Mouse (Mus musculus) midbrain, postnatal 0 days (tissue): ENCODE results near the gene 4930590J08Rik. TPM values are rescaled to one million over a fixed set of nuclear protein-coding genes. Genes with fewer than 3 reads are reported as not detected.

Source experiments
- ATAC-seq: fragments of 200-750 bp; cut with Nextera tagmentation; 2 replicates; pipeline ENCODE4 v1.8.0; 2017; ENCODE audit warnings: moderate number of reproducible peaks, mild to moderate bottlenecking, moderate TSS enrichment, moderate library complexity; ENCODE audit not compliant: low FRiP score
- DNase-seq: peaks from one replicate; pipeline ENCODE4 v3.0.0-alpha.2; 2015; ENCODE audit warnings: low spot score
- H3K27ac ChIP-seq: fragments of 300-500 bp; sonication (generic); 2 replicates; pipeline ENCODE4 v1.5.1; 2014; ENCODE audit warnings: low read depth, mild to moderate bottlenecking, low read length, mixed read lengths
- H3K27me3 ChIP-seq: fragments of 300-500 bp; sonication (generic); 2 replicates; pipeline ENCODE4 v1.6.1; 2014; ENCODE audit warnings: low read length, control low read depth, mixed read lengths; ENCODE audit not compliant: insufficient read depth
- H3K36me3 ChIP-seq: fragments of 300-500 bp; sonication (generic); 2 replicates; pipeline ENCODE4 v1.6.1; 2014; ENCODE audit warnings: low read length, control low read depth, mixed read lengths; ENCODE audit not compliant: insufficient read depth
- H3K4me1 ChIP-seq: fragments of 300-500 bp; sonication (generic); 2 replicates; pipeline ENCODE4 v1.6.1; 2014; ENCODE audit warnings: mild to moderate bottlenecking, control low read depth, antibody characterized with exemption, low read length, mixed read lengths; ENCODE audit not compliant: insufficient read depth
- H3K4me2 ChIP-seq: fragments of 300-500 bp; sonication (generic); 2 replicates; pipeline ENCODE4 v1.6.1; 2014; ENCODE audit warnings: low read depth, mild to moderate bottlenecking, low read length, mixed read lengths; ENCODE audit not compliant: poor library complexity, severe bottlenecking
- H3K4me3 ChIP-seq: fragments of 300-500 bp; sonication (generic); 2 replicates; pipeline ENCODE4 v1.5.1; 2014; ENCODE audit warnings: low read depth, mild to moderate bottlenecking, low read length, moderate library complexity
- H3K9ac ChIP-seq: fragments of 300-500 bp; sonication (generic); replicated peaks from 2 replicates; pipeline ENCODE4 v1.6.1; 2014; ENCODE audit warnings: mild to moderate bottlenecking, low read length, moderate library complexity, mixed read lengths; ENCODE audit not compliant: poor library complexity, severe bottlenecking
- H3K9me3 ChIP-seq: fragments of 300-500 bp; sonication (generic); 2 replicates; pipeline ENCODE4 v1.6.1; 2016; ENCODE audit warnings: low read length, control low read depth
- CTCF ChIP-seq: IDR thresholded peaks from 2 replicates; pipeline ENCODE4 v1.5.1; 2016; ENCODE audit warnings: antibody characterized with exemption, mild to moderate bottlenecking
- WGBS: fragments of 180-500 bp; shearing (Covaris S2); extraction: QIAGEN DNeasy Blood & Tissue Kit; methylation state at CpG from one replicate; pipeline ENCODE4 v1.1.7; 2014; 5-methylcytosine and 5-hydroxymethylcytosine counted together
- polyA plus RNA-seq: library from polyadenylated mRNA; unstranded; fragments of >200 nt; fragmentation: Nextera tagmentation; extraction: Ambion mirVana; gene quantifications from 2 replicates; pipeline ENCODE4 v1.2.1, GENCODE M21; 2015
- total RNA-seq: library from RNA; depleted of rRNA; stranded (reverse); fragments of >200 nt; gene quantifications from 2 replicates; pipeline ENCODE4 v1.2.3, GENCODE M21; 2014; rRNA removed

Gene 4930590J08Rik
- total and polyA plus RNA-seq, 2 experiments from 2014 or later, result 0.78 to 2.1 TPM

GRCm38 (mm10) chr6:91980011-91980410 is 77.4 kb downstream of the 4930590J08Rik start:
- no peak for TF ChIP-seq CTCF
- Histone ChIP-seq H3K4me1 (no peaks in the 10 kb centered on the region), H3K27me3 (no peaks in the 10 kb centered on the region), H3K4me2 (peak overlapping the region; percentile 95), H3K36me3 (no peaks in the 10 kb centered on the region), H3K27ac (no peak overlapping the region), H3K9me3 (no peaks in the 10 kb centered on the region), H3K9ac (no peak overlapping the region), H3K4me3 (no peak overlapping the region)
- 69% methylated on average over 3 of the region's 3 CpGs for WGBS
- DNase-seq (no peak), ATAC-seq (no peak)

- no peak overlapping the region for H3K4me3 ChIP-seq
- H3K36me3 ChIP-seq, result no peaks in the 10 kb centered on the region; the same call in 1 of the 2 replicates
- no peak overlapping the region for H3K9ac ChIP-seq
- DNase-seq (no peak), ATAC-seq (no peak)
- no peaks in the 10 kb centered on the region for H3K9me3 ChIP-seq
- no peaks in the 10 kb centered on the region for H3K4me1 ChIP-seq
- no peak overlapping the region for H3K27ac ChIP-seq
- no peak for TF ChIP-seq CTCF
- WGBS, result 90% methylated on average over 8 of the region's 8 CpGs
- H3K27me3 ChIP-seq, result no peaks in the 10 kb centered on the region
- no peak overlapping the region for H3K4me2 ChIP-seq
These were observed 87.5 kb downstream of the 4930590J08Rik start for GRCm38 (mm10) chr6:91990101-91990500.

GRCm38 (mm10) chr6:91992823-91993222 is 90.2 kb downstream of the 4930590J08Rik start:
- DNase-seq (no peak), ATAC-seq (no peak)
- Histone ChIP-seq H3K4me1 (no peaks in the 10 kb centered on the region), H3K4me3 (no peak overlapping the region), H3K9ac (no peak overlapping the region), H3K4me2 (no peak overlapping the region), H3K9me3 (no peaks in the 10 kb centered on the region), H3K27me3 (no peaks in the 10 kb centered on the region), H3K27ac (no peak overlapping the region), H3K36me3 (no peaks in the 10 kb centered on the region; the same call in 1 of the 2 replicates)
- WGBS, result 71% methylated on average over 2 of the region's 2 CpGs
- no peak for TF ChIP-seq CTCF

- H3K27ac ChIP-seq, result no peak overlapping the region
- H3K4me3 ChIP-seq, result no peak overlapping the region
- TF ChIP-seq CTCF, result no peak
- no peak overlapping the region for H3K9ac ChIP-seq
- 65% methylated on average over 8 of the region's 8 CpGs for WGBS
- no peaks in the 10 kb centered on the region for H3K36me3 ChIP-seq
- no peak overlapping the region for H3K4me2 ChIP-seq
- no peaks in the 10 kb centered on the region for H3K9me3 ChIP-seq
- H3K4me1 ChIP-seq, result no peaks in the 10 kb centered on the region
- H3K27me3 ChIP-seq, result no peaks in the 10 kb centered on the region
- no peak for DNase-seq
- ATAC-seq, result no peak
These were observed 91.3 kb downstream of the 4930590J08Rik start for GRCm38 (mm10) chr6:91993795-91994505.

- no peaks in the 10 kb centered on the region for H3K36me3 ChIP-seq
- H3K4me3 ChIP-seq, result no peak overlapping the region
- H3K9ac ChIP-seq, result no peak overlapping the region
- no peak overlapping the region for H3K4me2 ChIP-seq
- no peaks in the 10 kb centered on the region for H3K9me3 ChIP-seq
- 35% methylated on average over 8 of the region's 8 CpGs for WGBS
- no peaks in the 10 kb centered on the region for H3K27me3 ChIP-seq
- ATAC-seq, result no peak
- TF ChIP-seq CTCF, result no peak
- H3K27ac ChIP-seq, result no peak overlapping the region
- H3K4me1 ChIP-seq, result no peaks in the 10 kb centered on the region
- peak; percentile 29 for DNase-seq
These were observed 93.5 kb downstream of the 4930590J08Rik start for GRCm38 (mm10) chr6:91996072-91996471.

Other genes starting within 250 kb of the 4930590J08Rik start
- gene Slc6a6, start 218.8 kb upstream of the 4930590J08Rik start, total RNA-seq, result 105 and 147 TPM in 2 replicates
- gene Slc6a6, start 218.8 kb upstream of the 4930590J08Rik start, polyA plus RNA-seq, result 123 and 146 TPM in 2 replicates
- gene Grip2, start 75.6 kb upstream of the 4930590J08Rik start, total RNA-seq, result 22.8 and 29.7 TPM in 2 replicates
- gene Grip2, start 75.6 kb upstream of the 4930590J08Rik start, polyA plus RNA-seq, result 7.7 and 7.8 TPM in 2 replicates
- 12.5 and 14.8 TPM in 2 replicates for gene Ccdc174, start 24.8 kb upstream of the 4930590J08Rik start, total RNA-seq
- gene Ccdc174, start 24.8 kb upstream of the 4930590J08Rik start, polyA plus RNA-seq, result 33.6 and 43.9 TPM in 2 replicates
- 13.8 TPM in 2 replicates for gene Fgd5, start 76.1 kb downstream of the 4930590J08Rik start, total RNA-seq
- 7.9 and 8.1 TPM in 2 replicates for gene Fgd5, start 76.1 kb downstream of the 4930590J08Rik start, polyA plus RNA-seq
- 64.5 and 77.1 TPM in 2 replicates for gene Nr2c2, start 188.6 kb downstream of the 4930590J08Rik start, total RNA-seq
- 29.0 and 33.5 TPM in 2 replicates for gene Nr2c2, start 188.6 kb downstream of the 4930590J08Rik start, polyA plus RNA-seq